ENCODE assay signal across 17 mouse cellular contexts in the genomic region with DNA sequence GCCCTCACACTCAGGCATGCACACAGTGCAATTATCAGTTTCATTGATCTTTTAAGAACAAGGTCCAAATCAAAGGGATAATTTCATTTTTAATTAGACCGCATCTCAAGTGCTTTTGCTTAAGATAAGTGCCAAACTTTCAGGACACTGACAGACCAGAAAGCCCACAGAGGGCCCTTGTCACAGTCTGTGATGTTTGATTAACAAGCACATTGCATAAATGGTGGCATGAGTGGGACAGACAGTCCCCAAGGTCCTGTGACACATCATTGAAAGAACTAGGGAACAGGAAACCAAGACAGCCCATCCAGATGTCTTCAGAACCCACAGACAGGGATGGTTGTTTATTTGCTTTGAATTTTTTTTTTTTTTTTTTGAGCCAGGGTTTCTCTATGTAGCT.
DNase-seq lines count a peak whose midpoint lies in the region; ATAC-seq and TF ChIP-seq lines count a peak whose summit lies in the region.
"Had no signal": no experiment of that assay in that cellular context is flagged by ENCODE, and none has a peak within 500 bp of the region (broad histone marks: within the 10 kb centered on the region; RNA-seq: fewer than 3 reads in every experiment).

No protein-coding gene starts in this region.

- no peak overlapping the region for H3K9ac ChIP-seq in lung, embryonic 14.5 days
- H3K9ac ChIP-seq in embryonic facial prominence, embryonic 12.5 days: no peak overlapping the region
- no peak overlapping the region for H3K9ac ChIP-seq in limb, embryonic 13.5 days
- no peak overlapping the region for H3K9ac ChIP-seq in heart, embryonic 12.5 days
- H3K9ac ChIP-seq: heart, embryonic 15.5 days; liver, embryonic 14.5 days; stomach, embryonic 15.5 days had no signal

- 0 out of 2 replicates have a peak, but pooled peaks cover 5% of the 10 kb centered on the region for H3K4me1 ChIP-seq in lung, embryonic 14.5 days (ENCODE audit: insufficient read depth)
- H3K4me1 ChIP-seq in embryonic facial prominence, embryonic 12.5 days: peaks cover 29% of the 10 kb centered on the region
- H3K4me1 ChIP-seq in limb, embryonic 13.5 days: peaks cover 23% of the 10 kb centered on the region
- peaks cover under 1% of the 10 kb centered on the region; the same call in 1 of the 2 replicates for H3K4me1 ChIP-seq in heart, embryonic 12.5 days (replicated peaks)

- WGBS in lung, embryonic 14.5 days: 62% methylated on average over 1 of the region's 1 CpGs
- WGBS in embryonic facial prominence, embryonic 12.5 days: 72% methylated on average over 1 of the region's 1 CpGs
- WGBS in limb, embryonic 13.5 days: 84% methylated on average over 1 of the region's 1 CpGs
- WGBS in heart, embryonic 12.5 days: 91% methylated on average over 1 of the region's 1 CpGs

- H3K9me3 ChIP-seq in lung, embryonic 14.5 days (ENCODE audit: low read depth, low read length): no peaks in the 10 kb centered on the region
- H3K9me3 ChIP-seq in embryonic facial prominence, embryonic 12.5 days: no peaks in the 10 kb centered on the region
- no peaks in the 10 kb centered on the region for H3K9me3 ChIP-seq in limb, embryonic 13.5 days
- H3K9me3 ChIP-seq in heart, embryonic 12.5 days (replicated peaks): no peaks in the 10 kb centered on the region
- H3K9me3 ChIP-seq: heart, embryonic 15.5 days; stomach, embryonic 15.5 days had no signal

- no peak for ATAC-seq in lung, embryonic 14.5 days (ENCODE audit: insufficient read depth)
- no peak for ATAC-seq in embryonic facial prominence, embryonic 12.5 days (ENCODE audit: insufficient number of reproducible peaks, insufficient read depth, low FRiP score, low TSS enrichment)
- no peak for ATAC-seq in limb, embryonic 13.5 days (ENCODE audit: low FRiP score, low read depth)
- no peak for ATAC-seq in heart, embryonic 12.5 days (ENCODE audit: insufficient number of reproducible peaks, low FRiP score)

- no peak overlapping the region for H3K4me2 ChIP-seq in lung, embryonic 14.5 days
- no peak overlapping the region for H3K4me2 ChIP-seq in embryonic facial prominence, embryonic 12.5 days (replicated peaks)
- H3K4me2 ChIP-seq in limb, embryonic 13.5 days (replicated peaks): no peak overlapping the region
- no peak overlapping the region for H3K4me2 ChIP-seq in heart, embryonic 12.5 days
- H3K4me2 ChIP-seq: heart, embryonic 15.5 days; stomach, embryonic 15.5 days had no signal

- H3K4me3 ChIP-seq in lung, embryonic 14.5 days (ENCODE audit: low read depth, low read length): no peak overlapping the region
- no peak overlapping the region for H3K4me3 ChIP-seq in embryonic facial prominence, embryonic 12.5 days
- no peak overlapping the region for H3K4me3 ChIP-seq in limb, embryonic 13.5 days
- no peak overlapping the region for H3K4me3 ChIP-seq in heart, embryonic 12.5 days
- H3K4me3 ChIP-seq: heart, embryonic 15.5 days; stomach, embryonic 15.5 days had no signal

- H3K36me3 ChIP-seq in lung, embryonic 14.5 days (ENCODE audit: insufficient read depth): no peaks in the 10 kb centered on the region
- H3K36me3 ChIP-seq in embryonic facial prominence, embryonic 12.5 days: no peaks in the 10 kb centered on the region
- H3K36me3 ChIP-seq in limb, embryonic 13.5 days: no peaks in the 10 kb centered on the region
- H3K36me3 ChIP-seq in heart, embryonic 12.5 days: no peaks in the 10 kb centered on the region
- H3K36me3 ChIP-seq: heart, embryonic 15.5 days; stomach, embryonic 15.5 days had no signal

- intact Hi-C loops in heart, postnatal 25 days (cut with DNase I): no loop called here

- DNase-seq in heart, adult 11 months: peak; percentile 87
- DNase-seq in heart, postnatal 25 days (ENCODE audit: low spot score): no peak
- no peak for DNase-seq in lung, embryonic 14.5 days
- DNase-seq in lung, postnatal 14 days: no peak
- no peak for DNase-seq in testis, postnatal 10 days (ENCODE audit: low spot score)
- DNase-seq: adrenal gland, adult 8-10 months; embryo, embryonic 11 days; kidney, postnatal 25 days; lung, postnatal 36 days; retina, postnatal 1 day; spleen, adult 18-20 months had no signal

- H3K27me3 ChIP-seq in lung, embryonic 14.5 days (ENCODE audit: insufficient read depth, low read length): no peaks in the 10 kb centered on the region
- H3K27me3 ChIP-seq in embryonic facial prominence, embryonic 12.5 days: no peaks in the 10 kb centered on the region
- no peaks in the 10 kb centered on the region for H3K27me3 ChIP-seq in limb, embryonic 13.5 days
- no peaks in the 10 kb centered on the region for H3K27me3 ChIP-seq in heart, embryonic 12.5 days (replicated peaks)
- H3K27me3 ChIP-seq: heart, embryonic 15.5 days; stomach, embryonic 15.5 days had no signal

- H3K27ac ChIP-seq in lung, embryonic 14.5 days (ENCODE audit: low read depth): peak overlapping the region; percentile 42; the same call in 1 of the 2 replicates
- H3K27ac ChIP-seq in embryonic facial prominence, embryonic 12.5 days: peak overlapping the region; percentile 64
- H3K27ac ChIP-seq in limb, embryonic 13.5 days: peak overlapping the region; percentile 16; the same call in 1 of the 2 replicates
- no peak overlapping the region for H3K27ac ChIP-seq in heart, embryonic 12.5 days (ENCODE audit: poor library complexity, severe bottlenecking)
- H3K27ac ChIP-seq: heart, embryonic 15.5 days; liver, embryonic 14.5 days; stomach, embryonic 15.5 days had no signal

- TF ChIP-seq CTCF in lung, embryonic 14.5 days (IDR thresholded peaks at IDR 0.05; ENCODE audit: low read depth): no peak
